Mouse (Mus musculus): ENCODE measurements at regions not wholly inside any gene's neighbourhood (a gene's known extent, or its start where the extent isn't known, plus 50 kb on each side); places are given as distances from the start of the nearest gene placed in this dataset.

DNA sequence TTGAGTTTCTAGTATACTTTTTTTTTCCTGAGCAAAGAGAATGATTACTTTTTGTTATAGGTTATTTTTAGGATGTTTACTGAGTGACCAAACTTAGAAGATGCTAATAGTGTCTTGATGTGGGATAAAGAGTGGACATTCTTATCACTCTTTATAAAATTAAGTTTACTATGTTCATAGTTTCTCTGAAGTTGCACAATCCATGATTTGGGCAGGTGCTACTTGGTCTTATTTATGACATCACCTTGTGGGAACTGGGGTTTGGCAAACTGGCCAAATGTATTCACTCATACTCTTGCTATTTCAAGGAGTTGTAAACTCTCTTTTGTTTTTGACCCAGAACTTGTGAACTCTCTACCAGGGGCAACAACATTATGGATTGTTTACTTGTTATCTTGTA, 56.2 kb upstream of the Tmtc4 start:
- no peaks in the 10 kb centered on the region for H3K27me3 ChIP-seq (ENCODE audit: insufficient read depth, low read length)
- no peak overlapping the region for H3K4me2 ChIP-seq (replicated peaks; ENCODE audit: low read depth, low read length)
- H3K4me1 ChIP-seq (ENCODE audit: insufficient read depth, low read length): no peaks in the 10 kb centered on the region
- ATAC-seq (ENCODE audit: low FRiP score, low TSS enrichment): no peak
- no peaks in the 10 kb centered on the region for H3K9me3 ChIP-seq (ENCODE audit: low read length)
- H3K9ac ChIP-seq (replicated peaks; ENCODE audit: low read length): no peak overlapping the region
- no peak overlapping the region for H3K27ac ChIP-seq (ENCODE audit: low read length)
- H3K36me3 ChIP-seq (ENCODE audit: insufficient read depth, low read length): no peaks in the 10 kb centered on the region
- no peak overlapping the region for H3K4me3 ChIP-seq (ENCODE audit: low read length)

DNA sequence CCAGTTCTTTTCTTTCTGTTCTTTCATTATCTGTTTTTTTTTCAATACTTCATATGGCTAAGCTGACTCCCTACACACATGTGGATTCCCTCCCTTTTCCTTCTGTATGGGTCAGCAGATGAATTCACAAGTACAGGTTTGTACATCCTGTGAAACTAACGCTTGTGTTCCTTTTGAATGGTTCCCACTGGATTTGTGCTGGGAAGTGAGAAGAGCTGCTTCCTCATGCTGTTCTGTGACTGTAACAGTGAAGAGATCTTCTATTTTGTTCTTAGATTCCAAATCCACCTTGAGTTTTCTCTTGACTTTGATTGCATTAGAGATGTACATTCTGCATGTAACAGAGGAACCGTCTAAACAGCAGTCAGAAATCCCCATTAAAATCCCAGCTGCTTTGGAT, 53.6 kb upstream of the Tmtc4 start:
- H3K9ac ChIP-seq (replicated peaks; ENCODE audit: low read length): no peak overlapping the region
- WGBS: 51% methylated on average over 2 of the region's 2 CpGs
- no peak overlapping the region for H3K27ac ChIP-seq (ENCODE audit: low read length)
- no peak overlapping the region for H3K4me2 ChIP-seq (replicated peaks; ENCODE audit: low read depth, low read length)
- no peak for ATAC-seq (ENCODE audit: low FRiP score, low TSS enrichment)
- H3K4me1 ChIP-seq (ENCODE audit: insufficient read depth, low read length): no peaks in the 10 kb centered on the region
- H3K9me3 ChIP-seq (ENCODE audit: low read length): no peaks in the 10 kb centered on the region
- no peak overlapping the region for H3K4me3 ChIP-seq (ENCODE audit: low read length)
- no peaks in the 10 kb centered on the region for H3K36me3 ChIP-seq (ENCODE audit: insufficient read depth, low read length)
- no peaks in the 10 kb centered on the region for H3K27me3 ChIP-seq (ENCODE audit: insufficient read depth, low read length)

Measured in kidney, embryonic 16.5 days (tissue).